Mouse (Mus musculus): ENCODE results near the gene 2310022A10Rik. TPM values are rescaled to one million over a fixed set of nuclear protein-coding genes. Genes with fewer than 3 reads are reported as not detected.
A peak's percentile ranks its signal among the peaks of the same experiment; 100 is the strongest.
"Not testable (repeated sequence)": the region's sequence is repeated elsewhere in the genome, so short reads cannot be mapped to it uniquely, and the experiment has no call there.

The 2310022A10Rik gene
- total RNA-seq, 2 experiments from 2014 or later: 23.5 to 24.2 TPM

DNA sequence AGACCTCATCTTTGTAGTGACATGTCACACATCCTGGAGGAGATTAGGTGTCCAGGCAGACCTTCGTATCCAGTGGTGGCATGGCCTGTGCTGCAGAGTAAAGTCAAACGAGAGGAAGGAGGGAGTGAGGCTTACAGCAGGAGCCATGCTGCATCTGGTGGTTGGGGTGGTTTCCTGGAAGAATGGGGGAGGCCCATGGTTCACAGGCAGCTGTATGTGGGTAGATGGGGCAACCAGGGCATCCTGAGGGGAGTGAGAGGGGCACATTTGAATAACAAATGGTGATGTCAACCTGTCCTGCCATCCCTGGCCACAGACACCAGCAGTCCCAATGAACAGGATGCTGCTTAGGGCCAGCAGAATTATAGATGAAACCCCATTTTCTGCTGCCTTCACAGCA, 56.7 kb downstream of the 2310022A10Rik start:
- no peak for DNase-seq (ENCODE audit: extremely low spot score in 1 of 2, low spot score in 1 of 2)

DNA sequence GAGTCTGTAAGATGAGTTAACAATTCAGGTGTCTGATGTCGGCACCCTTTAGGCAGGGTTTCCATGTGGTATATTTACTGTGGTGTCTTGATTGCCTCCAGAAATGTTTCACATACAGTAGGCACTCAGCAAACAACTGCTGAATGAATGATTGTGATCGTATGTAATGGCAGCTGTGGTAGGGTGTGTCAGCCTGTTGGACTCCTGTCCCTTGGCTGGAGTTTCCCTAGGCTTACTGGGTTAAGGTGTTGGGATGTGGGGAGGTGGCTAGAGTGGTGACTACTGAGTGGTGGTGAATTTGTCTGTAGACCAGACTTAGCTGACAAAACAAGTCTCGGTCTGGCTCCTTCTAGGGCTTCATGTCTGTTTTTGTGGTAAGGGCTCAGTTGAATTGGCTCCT, 57.3 kb downstream of the 2310022A10Rik start:
- no peak for DNase-seq (ENCODE audit: extremely low spot score in 1 of 2, low spot score in 1 of 2)

DNA sequence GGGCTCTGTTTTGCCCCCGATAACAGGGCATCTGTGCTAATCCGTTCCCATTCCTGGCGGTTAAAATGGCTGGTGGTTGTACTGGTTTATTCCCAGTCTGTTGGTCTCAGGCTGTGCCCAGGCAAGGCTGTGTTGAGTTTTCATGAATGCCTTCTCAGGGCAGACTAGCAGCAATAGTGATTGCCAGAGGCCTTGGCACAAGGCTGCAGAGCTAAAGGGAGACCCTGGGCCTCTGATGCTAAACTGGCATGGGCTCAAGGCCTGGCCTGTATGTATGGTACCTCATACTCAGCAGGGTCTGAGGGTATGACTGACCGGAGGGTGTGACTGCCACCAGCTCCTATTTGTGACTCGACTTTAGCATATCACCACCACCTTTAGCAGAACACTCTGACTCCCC, 57.8 kb downstream of the 2310022A10Rik start:
- DNase-seq (ENCODE audit: extremely low spot score in 1 of 2, low spot score in 1 of 2): no peak

DNA sequence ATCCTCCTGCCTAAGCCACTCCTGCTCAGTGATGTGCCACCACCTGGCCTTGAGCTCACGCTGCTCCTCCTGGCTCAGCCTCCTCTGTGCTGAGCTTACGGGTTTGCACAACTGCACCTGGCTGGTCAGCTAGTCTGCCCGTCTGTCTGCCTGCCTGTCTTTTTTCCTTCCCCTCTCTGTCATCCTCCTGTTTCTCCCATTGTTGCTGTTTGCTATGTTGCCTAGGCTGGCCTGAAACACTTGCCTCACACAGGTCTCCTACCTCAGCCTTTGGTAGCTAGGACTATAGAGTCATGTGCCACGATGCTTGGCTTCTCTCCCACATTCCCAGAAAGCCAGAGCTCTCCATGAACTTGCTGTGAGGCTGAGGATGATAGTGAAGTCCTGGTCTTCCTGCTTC, 59.9 kb downstream of the 2310022A10Rik start:
- DNase-seq (ENCODE audit: extremely low spot score in 1 of 2, low spot score in 1 of 2): no peak

DNA sequence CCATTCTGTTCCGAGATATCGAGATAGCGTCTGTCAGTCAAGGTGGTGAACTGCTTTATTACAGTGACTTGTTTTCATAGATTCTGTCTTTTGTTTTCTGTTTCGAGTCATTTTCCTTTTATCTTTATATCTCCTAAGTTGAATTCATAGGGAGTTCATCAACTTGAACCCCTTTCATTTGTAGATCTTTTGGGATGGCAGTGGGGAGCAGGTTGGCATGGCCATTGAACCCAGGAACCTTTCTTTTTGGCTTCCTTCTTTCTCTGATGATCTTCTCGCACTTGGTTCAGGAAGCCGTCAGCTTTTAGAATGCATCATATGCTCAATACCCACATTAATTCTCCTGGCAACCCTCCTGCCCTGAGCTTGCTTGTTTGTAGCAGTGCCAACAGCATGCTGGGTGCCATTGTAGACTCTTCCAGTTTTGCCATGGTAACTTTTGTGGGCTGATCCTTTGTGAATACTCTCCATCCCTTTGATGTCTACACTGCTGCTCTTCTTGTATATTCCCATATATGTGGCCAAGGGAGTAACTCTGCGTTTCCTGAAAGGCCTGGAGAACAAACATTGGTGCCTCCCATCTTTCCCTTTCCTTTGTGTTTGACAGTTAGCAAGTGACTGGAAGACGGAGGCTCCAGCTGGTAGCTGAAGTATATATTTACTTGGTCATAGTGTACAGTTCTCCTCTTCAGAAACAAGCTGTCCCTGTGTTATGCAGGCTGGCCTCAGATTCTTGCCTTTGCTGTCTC, 60.9 kb downstream of the 2310022A10Rik start:
- DNase-seq (ENCODE audit: extremely low spot score in 1 of 2, low spot score in 1 of 2): peak in 1 of 2 experiments; percentile 26

DNA sequence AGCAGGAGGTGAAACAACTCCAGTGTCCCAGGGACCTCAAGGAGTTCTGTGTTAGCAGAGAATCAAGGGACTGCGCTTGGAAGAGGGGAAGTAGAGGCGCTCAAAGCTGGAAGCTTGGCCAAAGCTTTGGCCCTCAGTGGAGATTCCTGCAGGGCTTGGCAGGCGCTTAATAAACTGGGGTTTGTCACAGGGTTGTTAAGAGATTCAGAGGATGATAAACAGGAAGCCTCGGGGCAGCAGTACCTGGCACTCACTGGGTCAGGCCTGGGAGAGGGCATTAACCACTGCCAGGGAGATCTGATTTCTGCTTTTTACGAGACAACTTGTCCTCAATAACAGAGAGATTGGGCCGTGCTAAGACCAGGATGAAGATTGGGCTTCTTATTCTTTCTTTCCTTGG, 68.0 kb downstream of the 2310022A10Rik start:
- no peak for DNase-seq (ENCODE audit: extremely low spot score in 1 of 2, low spot score in 1 of 2)

DNA sequence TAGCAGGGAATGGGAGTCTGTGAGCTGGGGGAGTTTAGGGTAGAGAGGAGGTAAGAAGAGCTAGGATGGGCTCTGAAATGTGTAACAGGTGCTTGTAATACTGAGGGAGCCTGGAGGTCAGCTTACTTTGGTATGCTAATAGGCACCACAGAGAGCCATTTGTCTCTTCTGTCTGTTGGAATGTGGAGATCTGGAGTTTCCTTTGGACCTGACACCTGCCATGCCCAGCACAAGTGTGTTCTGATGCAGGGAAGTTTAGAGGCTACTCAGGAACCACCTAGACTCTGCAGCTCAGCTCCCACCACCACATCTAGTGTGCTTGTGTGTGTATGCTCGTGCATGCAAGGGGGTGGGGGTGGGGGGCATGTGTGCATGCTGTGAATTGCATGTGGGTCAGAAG, 69.2 kb downstream of the 2310022A10Rik start:
- no peak for DNase-seq (ENCODE audit: extremely low spot score in 1 of 2, low spot score in 1 of 2)

DNA sequence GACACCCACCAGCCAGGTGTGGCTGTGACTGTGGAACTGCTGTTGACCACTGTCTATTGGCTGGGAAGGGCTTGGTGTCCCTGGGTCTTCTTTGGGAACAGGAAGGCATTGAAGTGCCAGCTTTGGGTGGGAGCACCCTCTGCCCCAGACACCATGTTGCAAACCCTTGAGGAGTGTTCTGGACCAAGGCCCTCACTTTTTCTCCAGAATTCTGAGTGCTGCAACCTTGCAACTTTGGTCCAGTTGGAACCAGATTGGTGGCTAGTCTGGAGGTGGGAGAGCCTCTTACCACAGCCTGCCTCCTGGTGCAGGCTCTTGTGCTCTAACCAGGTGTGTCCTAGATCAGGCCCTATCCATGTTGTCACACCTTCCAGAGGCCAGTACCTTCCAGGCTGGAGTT, 71.9 kb downstream of the 2310022A10Rik start:
- no peak for DNase-seq (ENCODE audit: extremely low spot score in 1 of 2, low spot score in 1 of 2)

DNA sequence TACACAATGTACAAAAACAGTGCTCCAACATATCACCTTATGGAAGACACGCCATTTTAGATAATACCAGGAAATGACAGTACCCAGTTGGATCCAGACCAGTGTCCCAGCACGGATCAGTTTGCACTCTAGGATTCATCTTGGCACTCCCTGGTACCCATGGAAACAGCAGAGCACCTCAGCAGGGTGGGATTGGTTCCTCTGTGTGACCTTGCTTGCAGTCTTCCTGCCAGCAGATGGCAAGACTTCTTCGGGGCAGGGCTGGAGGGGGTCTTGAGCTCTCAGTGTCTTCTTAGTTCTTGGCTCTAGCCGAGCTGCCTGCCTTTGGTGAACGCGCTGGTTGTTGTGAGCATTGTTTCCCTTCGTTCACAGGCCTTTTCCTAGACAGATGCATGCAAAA, 74.7 kb downstream of the 2310022A10Rik start:
- no peak for DNase-seq (ENCODE audit: extremely low spot score in 1 of 2, low spot score in 1 of 2)

DNA sequence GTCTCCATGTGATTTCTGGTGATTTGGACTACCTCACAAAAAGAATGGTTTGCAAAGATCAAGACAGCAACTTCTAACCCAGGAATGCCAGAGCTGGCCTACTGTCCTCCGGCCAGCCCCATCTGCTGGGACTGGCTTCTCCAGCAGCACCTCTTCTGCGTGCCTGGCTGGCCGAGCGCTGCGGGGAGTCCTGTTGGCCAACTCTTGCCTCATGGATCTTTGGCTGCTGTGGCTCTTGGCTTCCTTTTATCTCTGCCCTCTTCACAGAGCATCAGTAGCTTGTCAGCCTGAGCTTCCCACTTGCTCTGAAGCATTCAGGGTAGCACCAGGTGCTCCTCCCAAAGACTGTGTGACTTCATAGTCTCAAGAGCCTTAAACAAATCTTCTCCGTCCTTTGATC, 75.2 kb downstream of the 2310022A10Rik start:
- no peak for DNase-seq (ENCODE audit: extremely low spot score in 1 of 2, low spot score in 1 of 2)

DNA sequence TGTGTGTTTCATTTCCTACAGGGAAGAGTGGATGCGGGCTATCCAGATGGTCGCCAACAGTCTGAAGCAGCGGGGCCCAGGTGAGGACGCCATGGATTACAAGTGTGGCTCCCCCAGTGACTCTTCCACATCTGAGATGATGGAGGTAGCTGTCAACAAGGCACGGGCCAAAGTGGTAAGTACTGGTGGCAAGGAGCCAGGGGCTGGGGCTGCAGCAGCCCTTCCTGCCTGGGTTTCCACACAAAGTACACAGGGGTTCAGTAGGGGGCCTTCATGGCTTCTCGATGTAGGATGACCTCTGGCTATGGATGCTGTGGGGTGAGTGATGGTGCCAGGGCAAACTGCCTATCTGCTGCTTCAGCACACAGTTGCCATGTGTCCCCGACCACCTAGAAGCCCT, 75.8 kb downstream of the 2310022A10Rik start:
- DNase-seq (ENCODE audit: extremely low spot score in 1 of 2, low spot score in 1 of 2): not testable (repeated sequence)

DNA sequence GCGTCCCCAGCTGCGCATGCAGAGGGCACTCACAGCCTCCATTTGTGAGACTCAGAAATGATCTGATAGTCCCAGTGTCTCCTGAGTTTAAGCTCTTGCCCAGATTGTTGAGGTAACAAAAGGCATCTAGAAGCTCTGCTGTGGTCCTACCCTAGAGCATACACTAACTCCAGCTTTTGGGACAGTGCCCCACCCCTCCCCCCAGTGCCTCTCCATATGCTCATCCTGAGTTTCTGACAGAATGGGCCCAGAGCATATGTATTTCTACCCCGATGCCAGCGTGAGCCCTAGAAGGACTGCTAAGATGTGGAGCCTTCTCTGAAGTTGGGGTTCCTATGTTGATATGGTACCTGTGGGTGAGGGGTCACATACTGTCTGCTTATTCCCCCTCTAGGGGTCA, 78.4 kb downstream of the 2310022A10Rik start:
- no peak for DNase-seq (ENCODE audit: extremely low spot score in 1 of 2, low spot score in 1 of 2)

Other genes starting within 250 kb of the 2310022A10Rik start
- gene Ltbp4, start 215.5 kb upstream of the 2310022A10Rik start, total RNA-seq (2021): 10 to 100 TPM; 47.2 to 61.7 TPM
- 10 to 100 TPM; 19.7 to 30.4 TPM for gene Shkbp1, start 197.2 kb upstream of the 2310022A10Rik start, total RNA-seq (2021)
- not detected for gene Gm20479, start 195.8 kb upstream of the 2310022A10Rik start, total RNA-seq (2021)
- gene Sptbn4, start 105.5 kb upstream of the 2310022A10Rik start, total RNA-seq (2021): 100 to 1,000 TPM; 121 to 142 TPM
- gene Blvrb, start 105.3 kb upstream of the 2310022A10Rik start, total RNA-seq (2021): 10 to 100 TPM; 16.1 to 22.6 TPM
- 1 to 10 TPM; 3.3 to 3.9 TPM for gene Sertad3, start 79.5 kb upstream of the 2310022A10Rik start, total RNA-seq (2021)
- 1 to 10 TPM; 7.0 to 7.3 TPM for gene Sertad1, start 66.3 kb upstream of the 2310022A10Rik start, total RNA-seq (2021)
- under 1 TPM; 0.32 to 0.38 TPM for gene Prx, start 53.9 kb upstream of the 2310022A10Rik start, total RNA-seq (2021)
- under 1 TPM; 0.12 to 0.17 TPM for gene Hipk4, start 30.0 kb upstream of the 2310022A10Rik start, total RNA-seq (2021)
- 100 to 1,000 TPM; 625 to 635 TPM for gene Pld3, start within 50 bp of the 2310022A10Rik start, total RNA-seq (2021)
- gene Akt2, start 38.3 kb downstream of the 2310022A10Rik start, total RNA-seq (2021): 100 to 1,000 TPM in 1 of 2 experiments, 10 to 100 TPM in 1; 93.8 to 122 TPM
- gene Ttc9b, start 100.7 kb downstream of the 2310022A10Rik start, total RNA-seq (2021): 10 to 100 TPM; 55.0 to 59.8 TPM
- 100 to 1,000 TPM; 195 to 201 TPM for gene Map3k10, start 121.4 kb downstream of the 2310022A10Rik start, total RNA-seq (2021)
- gene Zfp607b, start 136.1 kb downstream of the 2310022A10Rik start, total RNA-seq (2021): 1 to 10 TPM; 7.9 to 9.0 TPM
- gene Zfp60, start 178.2 kb downstream of the 2310022A10Rik start, total RNA-seq (2021): 10 to 100 TPM; 36.4 to 42.7 TPM

Data from layer of hippocampus, postnatal 25 days (tissue).